17 mouse cellular contexts compared by ENCODE assay signal in the genomic region with DNA sequence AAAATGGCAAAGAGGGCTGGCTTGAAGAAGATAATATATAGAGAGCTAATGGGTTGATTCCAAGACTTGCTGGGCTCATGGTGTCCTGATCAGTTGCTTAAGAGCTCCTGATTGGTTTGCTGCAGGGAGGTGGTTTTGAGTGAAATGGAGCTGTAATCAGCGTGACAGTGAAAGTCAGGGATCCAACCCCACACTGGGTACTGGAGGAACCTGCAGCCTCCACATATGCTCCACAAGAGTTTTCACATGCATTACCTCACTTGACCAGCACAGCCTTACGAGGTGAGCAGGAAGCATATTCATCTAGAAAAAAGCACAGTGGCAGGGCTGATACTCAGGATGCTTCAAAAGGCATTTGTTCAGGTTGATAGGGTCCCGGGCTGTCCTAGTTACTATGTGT. TPM values are rescaled to one million over a fixed set of nuclear protein-coding genes. Genes with fewer than 3 reads are reported as not detected.
DNase-seq lines count a peak whose midpoint lies in the region; ATAC-seq lines count a peak whose summit lies in the region.
"Had no signal": no experiment of that assay in that cellular context is flagged by ENCODE, and none has a peak within 500 bp of the region (broad histone marks: within the 10 kb centered on the region; RNA-seq: fewer than 3 reads in every experiment).

No protein-coding gene starts in this region.

- peak; percentile 6 for DNase-seq in cerebellum, adult 9-10 months
- no peak for DNase-seq in cerebellum, adult 11 months
- DNase-seq in cerebellum, postnatal 14 days = peak; percentile 31 to 56
- no peak for DNase-seq in cerebellum, adult 9-11 months
- DNase-seq in cerebellum, postnatal 36 days = peak; percentile 26 to 35
- no peak for DNase-seq in cerebellum, adult 18-20 months
- no peak for DNase-seq in retina, embryonic 14.5 days (ENCODE audit: low spot score)
- DNase-seq: adrenal gland, adult 2 months; adrenal gland, postnatal 10 days; adrenal gland, postnatal 25 days; embryo, embryonic 11 days; gastrocnemius, adult 2 months had no signal

- ATAC-seq in inflammation-experienced regulatory T-cells, adult 6 months = peak; percentile 26
- ATAC-seq: forebrain, embryonic 14.5 days; forebrain, embryonic 16.5 days had no signal

RNA-seq across cellular contexts. Expression of a gene that starts 21.6 kb away (rescaled TPM):
- polyA plus RNA-seq in inflammation-experienced regulatory T-cells, adult 6 months (2017; shearing (Covaris generic)) = 10 to 100 TPM; 48.9 to 73.3 (median 64.2) TPM
- polyA plus RNA-seq: C2C12; erythroblast, embryonic 14.5 days had no signal

Comparison
In these comparisons a context has a peak if more than half of its experiments do, and no peak if none do; other contexts are left out.
1. DNase-seq: peak in cerebellum, adult 9-10 months (single experiment), cerebellum, postnatal 14 days (2 of 2) and cerebellum, postnatal 36 days (2 of 2); none in cerebellum, adult 11 months (single experiment), cerebellum, adult 9-11 months (single experiment), cerebellum, adult 18-20 months (0 of 2) and retina, embryonic 14.5 days (single experiment).